Mouse (Mus musculus): Measurements from ENCODE around the gene Hist4h4. TPM values are rescaled to one million over a fixed set of nuclear protein-coding genes. Genes with fewer than 3 reads are reported as not detected.
"Not testable (repeated sequence)": the region's sequence is repeated elsewhere in the genome, so short reads cannot be mapped to it uniquely, and the experiment has no call there.

The Hist4h4 gene
- total RNA-seq, 2 experiments from 2014 or later, result 9.2 to 11.7 TPM

DNA sequence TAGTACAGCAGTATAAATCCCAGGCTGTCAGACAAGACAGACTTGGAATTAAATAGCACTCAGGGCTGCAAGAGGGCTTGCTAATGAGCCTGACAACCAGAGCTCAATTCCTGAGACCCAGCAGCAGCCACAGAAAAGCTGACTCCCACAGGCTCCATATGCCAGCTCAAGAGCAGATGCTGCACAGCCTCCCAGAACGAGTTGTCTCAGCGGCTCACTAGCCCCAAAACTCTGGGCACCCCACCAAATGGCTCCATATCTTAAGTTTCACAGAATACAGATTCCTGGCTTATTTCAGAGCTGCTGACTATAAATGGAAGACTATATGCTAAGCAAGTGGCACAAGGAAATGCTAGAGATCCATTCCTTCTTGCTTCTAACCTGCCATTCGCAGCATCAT lies 13.3 kb upstream of the Hist4h4 start:
- intact Hi-C loops (cut with DNase I), result no loop called here
- peak; percentile 88 to 90 for DNase-seq (ENCODE audit: low spot score in 2 of 2)

DNA sequence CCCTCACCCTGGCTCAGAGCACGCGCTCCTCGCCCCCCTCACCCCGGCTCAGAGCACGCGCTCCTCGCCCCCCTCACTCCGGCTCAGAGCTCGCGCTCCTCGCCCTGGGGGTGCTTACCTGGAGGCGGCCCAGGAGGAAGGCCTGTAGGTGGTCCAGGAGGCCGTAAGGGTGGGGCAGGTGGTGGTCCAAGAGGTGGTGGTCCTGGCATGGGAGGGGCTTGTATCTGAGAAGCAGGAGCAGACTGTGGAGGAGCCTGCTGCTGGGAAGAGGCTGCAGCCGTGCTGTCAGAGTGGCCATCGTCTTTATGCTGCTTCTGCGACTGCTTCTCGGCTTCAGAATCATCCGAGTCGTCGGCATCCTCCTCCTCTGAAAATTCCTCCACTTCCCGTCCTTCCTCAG lies 12.6 kb upstream of the Hist4h4 start:
- intact Hi-C loops (cut with DNase I), result no loop called here
- no peak for DNase-seq (ENCODE audit: low spot score in 2 of 2)

DNA sequence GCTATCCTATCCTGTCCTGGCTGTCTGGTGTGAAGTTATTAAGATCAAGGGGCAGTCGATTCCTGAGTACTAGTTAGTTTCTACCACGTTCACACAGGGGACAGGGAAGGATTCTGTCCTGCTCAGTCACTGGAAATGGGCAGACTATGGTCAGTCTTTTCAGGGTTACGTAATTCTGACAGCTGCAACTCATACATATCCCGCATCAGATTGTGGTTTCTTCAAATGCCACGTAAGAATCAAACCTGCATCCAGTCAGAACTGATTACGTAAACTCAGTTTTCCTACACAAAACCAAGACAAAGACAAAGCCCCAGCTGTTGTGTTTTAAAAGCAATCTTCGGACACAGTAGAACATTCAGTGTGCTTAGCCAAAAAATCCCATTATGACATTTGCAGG lies 11.2 kb upstream of the Hist4h4 start:
- no peak for DNase-seq (ENCODE audit: low spot score in 2 of 2)
- intact Hi-C loops (cut with DNase I), result no loop called here

DNA sequence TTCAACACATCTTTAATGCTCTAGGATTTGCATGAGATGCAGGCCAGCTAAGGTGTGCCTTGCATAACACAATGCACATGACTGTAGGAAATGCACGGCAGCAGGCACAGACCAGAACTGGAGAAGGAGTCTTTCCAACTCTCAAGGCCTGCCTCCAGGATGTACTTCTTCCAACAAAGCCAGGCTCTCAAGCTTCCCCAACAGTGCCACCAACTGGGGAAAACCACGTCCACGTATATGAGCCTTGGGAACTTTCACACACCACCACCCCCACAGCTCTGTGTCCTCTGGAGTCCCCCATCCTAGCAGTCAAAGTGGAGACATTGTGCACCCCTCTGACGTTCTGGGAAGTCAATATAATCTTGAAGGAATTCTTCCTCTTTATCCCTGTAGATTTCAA lies 8.9 kb upstream of the Hist4h4 start:
- peak in 1 of 2 experiments; percentile 15 for DNase-seq (ENCODE audit: low spot score in 2 of 2)
- intact Hi-C loops (cut with DNase I), result no loop called here

DNA sequence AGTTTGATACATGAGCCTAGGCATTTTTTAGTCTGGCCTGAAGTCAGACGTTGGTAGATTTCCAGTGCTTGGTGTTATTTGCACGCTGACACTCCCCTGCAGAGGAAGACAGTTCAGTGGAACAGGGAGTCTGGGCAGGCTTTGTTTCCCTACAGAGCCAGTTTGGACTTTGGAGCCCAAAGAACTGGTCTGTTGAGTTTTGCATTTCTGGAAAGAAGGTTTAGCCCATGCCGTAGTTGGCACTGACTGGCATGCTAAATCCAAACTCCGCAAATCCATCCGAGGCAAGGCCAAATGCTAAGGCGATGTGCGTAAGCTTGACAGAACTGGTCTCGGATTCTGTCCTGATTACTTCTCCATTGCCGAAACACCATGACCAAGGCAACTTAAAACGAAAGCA lies 7.0 kb upstream of the Hist4h4 start:
- DNase-seq (ENCODE audit: low spot score in 2 of 2), result no peak
- intact Hi-C loops (cut with DNase I), result no loop called here

DNA sequence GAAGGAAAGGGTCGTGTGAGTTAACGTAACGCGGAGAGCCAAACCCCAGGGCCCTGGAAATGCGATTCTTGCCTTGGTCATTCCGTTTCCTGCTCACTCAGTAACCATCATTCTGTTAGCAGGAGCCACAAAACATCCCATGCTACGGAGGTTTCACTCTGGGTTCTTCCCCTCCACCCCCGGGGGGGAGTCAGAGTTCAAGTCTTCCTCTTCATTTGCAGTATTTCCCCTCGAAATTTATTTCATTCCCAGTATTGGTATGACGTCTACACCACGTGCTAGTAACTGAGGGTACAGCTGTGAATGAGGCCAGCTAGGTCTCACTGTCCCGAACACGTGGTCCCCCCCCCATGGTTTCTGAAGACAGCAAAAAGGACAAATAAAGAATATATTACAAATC lies 5.5 kb upstream of the Hist4h4 start:
- intact Hi-C loops (cut with DNase I), result no loop called here
- no peak for DNase-seq (ENCODE audit: low spot score in 2 of 2)

DNA sequence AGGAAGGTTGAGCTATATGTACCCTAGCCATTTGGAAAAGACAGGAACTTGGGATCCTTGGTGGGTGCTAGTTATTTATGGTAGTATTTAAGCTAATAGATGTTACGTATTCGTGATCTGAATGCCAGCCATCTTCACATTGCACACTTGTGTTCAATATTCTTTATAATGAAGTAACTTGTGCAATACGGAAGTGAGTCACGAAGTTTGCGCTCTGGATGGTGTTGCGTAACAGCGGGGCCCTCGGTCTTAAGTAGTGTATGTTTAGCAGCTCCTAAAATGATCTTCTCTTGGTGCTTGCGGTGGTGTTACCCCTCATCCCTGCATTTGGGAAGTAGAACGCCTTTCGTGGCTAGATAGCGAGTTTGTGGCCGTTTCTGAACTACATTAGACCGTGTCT lies 4.9 kb upstream of the Hist4h4 start:
- intact Hi-C loops (cut with DNase I), result no loop called here
- DNase-seq (ENCODE audit: low spot score in 2 of 2), result peak; percentile 23 to 47

DNA sequence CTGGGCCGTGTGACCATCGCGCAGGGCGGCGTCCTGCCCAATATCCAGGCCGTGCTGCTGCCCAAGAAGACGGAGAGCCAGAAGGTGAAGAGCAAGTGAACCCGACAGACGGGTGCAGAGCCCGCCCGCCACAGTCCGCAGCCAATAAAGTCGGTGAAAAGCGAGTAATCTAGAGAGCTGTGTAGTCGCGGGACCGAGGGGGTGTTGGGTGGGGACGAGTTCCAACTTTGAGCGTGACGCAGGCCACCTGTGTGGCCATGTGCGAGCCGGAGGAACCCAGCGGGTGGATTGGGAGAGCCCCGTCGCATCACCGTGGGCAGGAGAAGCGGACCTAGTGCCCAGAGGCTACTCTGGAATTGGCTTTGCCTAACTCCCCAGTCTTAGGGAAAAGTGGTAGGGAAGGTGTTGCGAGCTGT lies 4.4 kb upstream of the Hist4h4 start:
- intact Hi-C loops (cut with DNase I), result no loop called here
- DNase-seq (ENCODE audit: low spot score in 2 of 2), result peak in 1 of 2 experiments; percentile 58

DNA sequence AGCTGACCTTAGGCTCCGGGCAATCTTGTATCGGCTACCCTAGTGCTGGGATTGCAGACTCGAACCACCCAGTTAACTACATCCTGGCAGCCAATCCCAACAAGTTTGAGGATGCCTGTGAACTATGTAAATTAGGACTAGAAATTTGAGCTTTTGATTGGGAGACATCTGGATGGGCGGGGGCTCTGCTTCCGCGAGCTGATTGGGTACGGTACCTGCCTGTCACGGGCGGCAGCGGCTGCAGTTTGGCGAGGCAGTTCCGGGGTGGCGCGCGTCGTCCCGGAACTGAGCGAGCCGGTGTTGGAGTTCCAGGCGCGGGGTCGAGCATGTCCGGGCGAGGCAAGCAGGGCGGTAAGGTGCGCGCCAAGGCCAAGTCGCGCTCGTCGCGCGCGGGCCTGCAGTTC lies 3.8 kb upstream of the Hist4h4 start, which contains the start of gene H2afj:
Gene H2afj (plus strand): TSS at position 231 of the 404 bp plus-strand sequence.
- DNase-seq (ENCODE audit: low spot score in 2 of 2), result peak; percentile 96 to 98
- intact Hi-C loops (cut with DNase I), result no loop called here

DNA sequence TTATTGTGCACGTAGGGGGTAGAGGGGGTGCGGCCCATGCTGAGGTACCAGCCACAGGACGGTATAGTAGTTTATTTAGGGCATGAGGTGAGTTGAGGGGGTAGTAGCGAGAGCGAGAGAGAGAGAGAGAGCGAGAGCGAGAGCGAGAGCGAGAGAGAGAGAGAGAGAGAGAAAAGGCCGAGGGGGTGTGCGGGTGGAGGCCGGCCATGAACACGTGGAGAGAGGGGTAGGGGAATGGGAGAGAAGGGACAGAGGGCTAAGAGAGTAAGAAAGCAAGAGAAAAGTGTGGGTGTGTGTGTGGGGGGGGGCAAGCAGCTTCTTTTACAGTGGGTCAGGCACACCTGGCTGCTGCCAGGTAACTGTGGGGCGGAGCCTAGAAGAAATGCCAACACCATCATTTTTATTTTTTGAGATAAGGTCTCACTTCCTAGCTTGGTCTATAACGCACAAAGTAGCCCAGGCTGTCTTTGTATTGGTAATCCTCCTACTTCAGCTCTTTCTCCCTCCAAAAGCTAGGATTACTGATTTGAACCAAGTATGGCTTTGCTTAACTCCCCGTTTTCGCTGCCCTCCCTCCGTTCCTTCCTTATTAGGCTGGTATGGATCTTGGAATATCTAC lies 3.3 kb upstream of the Hist4h4 start:
- intact Hi-C loops (cut with DNase I), result no loop called here
- DNase-seq (ENCODE audit: low spot score in 2 of 2), result no peak

DNA sequence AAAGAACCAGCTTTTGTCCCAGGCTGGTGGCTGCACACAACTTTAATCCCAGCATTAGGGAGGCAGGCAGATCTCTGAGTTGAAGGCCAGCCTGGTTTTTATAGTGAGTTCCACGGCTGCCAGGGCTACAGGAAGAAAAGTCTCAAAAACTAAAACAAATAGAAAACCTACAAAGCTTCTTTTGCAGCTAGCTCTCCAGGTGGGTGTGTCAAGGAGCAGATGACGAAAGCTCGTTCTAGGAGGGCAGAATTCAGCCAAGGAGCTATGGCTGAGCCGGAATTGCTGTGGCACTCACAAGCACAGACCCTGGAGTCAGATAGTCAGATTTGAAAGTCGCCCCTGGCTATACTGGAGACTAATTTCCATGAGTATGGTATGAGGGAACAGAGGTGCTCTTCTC lies 2.6 kb upstream of the Hist4h4 start:
- intact Hi-C loops (cut with DNase I), result loop anchor here (1.0 kb wide), 1 partner anchor 20 kb away; the partner anchor contains the start of gene BC049715
- no peak for DNase-seq (ENCODE audit: low spot score in 2 of 2)

DNA sequence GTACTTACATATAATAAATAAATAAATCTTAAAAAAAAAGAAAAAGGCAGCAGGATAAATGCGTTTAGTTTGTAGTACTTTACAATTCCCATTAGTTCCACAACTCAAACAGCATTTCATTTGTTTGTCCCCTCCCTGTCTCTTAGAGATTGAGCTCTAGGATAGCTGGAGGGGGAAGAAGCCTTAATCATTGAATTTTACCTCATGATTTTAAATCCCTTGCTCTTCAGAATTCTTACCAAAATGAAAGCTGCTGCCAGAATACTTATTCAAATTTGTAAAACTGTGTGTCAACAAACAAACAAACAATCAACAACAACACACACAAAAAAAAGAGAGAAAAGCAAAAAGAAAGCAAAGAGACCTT lies 1.2 kb upstream of the Hist4h4 start:
- intact Hi-C loops (cut with DNase I), result no loop called here
- DNase-seq (ENCODE audit: low spot score in 2 of 2), result no peak

DNA sequence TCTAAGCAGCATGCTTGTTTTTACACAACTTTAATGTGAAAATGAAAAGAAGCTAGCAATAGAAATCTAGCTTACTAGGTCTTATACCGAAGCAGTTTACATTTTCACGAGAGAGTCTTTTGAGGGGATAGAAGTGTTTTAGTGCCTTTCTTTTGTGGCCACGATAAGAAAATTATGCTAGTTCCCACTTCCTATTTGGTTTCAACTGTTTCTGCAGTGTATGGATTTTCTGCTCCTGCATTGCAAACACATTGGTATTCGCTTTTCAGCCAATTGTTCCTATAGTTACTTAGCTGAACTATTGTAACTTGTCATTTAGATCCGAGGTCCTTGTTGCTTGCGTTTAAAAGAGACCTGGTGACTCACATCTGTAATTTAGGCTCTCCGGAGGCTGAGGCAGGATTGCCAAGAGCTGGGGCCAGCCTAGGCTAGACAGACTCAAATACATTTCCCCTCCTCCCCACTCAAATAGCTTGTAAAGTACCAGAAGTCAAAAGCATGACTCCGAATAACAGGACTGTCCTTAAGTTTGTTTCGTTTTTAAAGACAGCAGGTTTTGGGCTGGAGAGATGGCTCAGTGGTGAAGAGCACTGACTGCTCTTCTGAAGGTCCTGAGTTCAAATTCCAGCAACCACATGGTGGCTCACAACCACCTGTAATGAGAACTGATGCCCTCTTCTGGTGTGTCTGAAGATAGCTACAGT lies 642 bp upstream of the Hist4h4 start:
- DNase-seq (ENCODE audit: low spot score in 2 of 2), result no peak
- intact Hi-C loops (cut with DNase I), result no loop called here

DNA sequence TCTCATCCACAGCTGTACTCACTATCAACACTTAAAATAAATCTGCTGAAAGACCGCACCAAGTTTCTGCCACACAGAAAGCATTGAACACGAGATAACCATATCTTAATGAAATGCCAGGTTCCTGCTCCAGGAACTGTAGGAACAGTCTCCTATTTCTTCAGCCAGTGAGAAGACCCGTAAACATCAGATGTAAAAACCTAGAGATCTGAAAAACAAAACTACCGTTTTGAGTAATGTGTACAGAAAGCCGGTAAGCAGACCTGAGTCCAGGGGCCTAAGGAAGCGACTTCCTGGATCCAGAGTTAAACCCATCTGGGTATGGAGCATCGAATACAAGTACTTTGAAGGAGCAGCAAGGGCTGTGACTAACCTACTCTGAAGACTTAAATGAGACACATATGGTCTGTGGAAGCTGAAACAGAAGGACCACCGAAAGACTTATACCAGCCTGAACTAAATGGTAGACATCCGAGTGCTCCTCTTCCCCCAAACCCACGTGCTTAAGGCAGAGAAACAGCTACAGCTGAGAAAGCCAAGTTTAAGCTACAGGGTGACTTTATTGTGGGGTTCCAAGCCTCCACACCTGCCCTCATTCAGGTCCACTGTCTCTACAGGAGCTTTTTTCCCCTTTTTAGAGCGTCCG lies 999 bp downstream of the Hist4h4 start:
- intact Hi-C loops (cut with DNase I), result no loop called here
- no peak for DNase-seq (ENCODE audit: low spot score in 2 of 2)

DNA sequence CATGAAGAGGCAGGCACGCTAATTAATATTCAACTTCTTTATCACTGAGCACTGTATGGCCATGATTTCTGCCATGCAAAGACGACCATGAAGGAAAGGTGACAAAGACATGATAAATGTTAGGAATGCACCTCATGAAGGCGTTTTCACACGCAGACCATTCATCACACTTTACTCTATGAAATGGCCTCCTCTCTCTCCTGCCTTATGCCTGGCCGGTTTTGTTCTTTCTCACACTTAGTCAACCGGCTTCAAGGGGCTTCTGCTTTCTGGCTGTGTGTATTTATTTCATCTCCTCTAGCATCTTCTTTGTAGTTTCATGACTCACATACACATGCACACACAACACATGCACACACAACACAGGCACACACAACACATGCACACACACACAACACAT lies 2.9 kb downstream of the Hist4h4 start:
- DNase-seq (ENCODE audit: low spot score in 2 of 2), result no peak
- intact Hi-C loops (cut with DNase I), result no loop called here

DNA sequence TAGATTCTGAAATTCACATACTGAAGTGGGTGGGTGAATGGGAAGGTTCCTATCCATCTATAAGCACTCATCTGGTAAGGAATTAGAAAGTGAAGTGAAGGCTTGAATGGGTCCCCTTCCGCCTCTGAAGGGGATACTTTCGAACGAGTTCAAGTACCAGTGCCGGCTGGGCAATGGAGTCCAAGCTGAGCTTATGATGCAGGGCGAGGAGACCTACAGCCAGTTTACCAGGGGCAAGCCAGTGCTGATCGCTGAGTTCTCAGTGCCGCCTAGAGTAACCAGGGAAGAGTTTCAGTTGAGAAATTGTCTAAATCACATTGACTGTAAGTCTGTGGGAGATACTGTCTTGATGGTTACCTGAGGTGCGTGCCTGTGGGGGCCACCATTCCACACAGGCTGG lies 3.5 kb downstream of the Hist4h4 start:
- DNase-seq (ENCODE audit: low spot score in 2 of 2), result no peak
- intact Hi-C loops (cut with DNase I), result no loop called here

DNA sequence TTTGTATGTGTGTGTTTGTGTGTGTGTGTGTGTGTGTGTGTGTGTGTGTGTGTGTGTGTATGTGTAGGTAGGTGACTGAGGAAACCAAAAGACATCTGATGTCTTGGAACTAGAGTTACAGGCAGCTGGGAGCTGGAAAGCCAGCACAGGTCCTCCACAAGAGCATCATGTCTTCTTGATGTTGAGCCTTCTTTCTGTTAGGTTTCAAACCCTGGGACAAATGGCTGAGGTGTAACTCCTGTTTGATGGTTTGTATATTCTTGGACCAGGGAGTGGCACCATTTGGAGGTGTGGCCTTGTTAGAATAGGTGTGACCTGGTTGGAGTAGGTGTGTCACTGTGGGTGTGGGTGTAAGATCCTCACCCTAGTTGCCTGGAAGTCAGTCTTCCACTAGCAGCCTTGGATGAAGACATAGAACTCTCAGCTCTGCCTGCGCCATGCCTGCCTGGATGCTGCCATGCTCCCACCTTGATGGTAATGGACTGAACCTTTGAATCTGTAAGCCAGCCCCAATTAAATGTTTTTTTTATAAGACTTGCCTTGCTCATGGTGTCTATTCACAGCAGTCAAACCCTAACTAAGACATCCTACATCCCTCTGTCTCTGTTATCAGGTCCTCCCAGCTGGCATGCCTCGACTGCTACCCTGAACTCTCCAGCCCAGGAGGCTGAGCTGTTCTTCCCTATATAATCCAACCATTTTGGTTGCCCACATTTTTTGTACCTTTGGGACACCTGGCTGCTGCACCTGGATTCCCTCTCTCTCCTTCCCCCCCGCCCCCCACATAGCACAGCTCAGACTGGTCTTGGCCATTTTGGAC lies 6.1 kb downstream of the Hist4h4 start:
- intact Hi-C loops (cut with DNase I); DNase-seq (ENCODE audit: low spot score in 2 of 2): not testable (repeated sequence)

DNA sequence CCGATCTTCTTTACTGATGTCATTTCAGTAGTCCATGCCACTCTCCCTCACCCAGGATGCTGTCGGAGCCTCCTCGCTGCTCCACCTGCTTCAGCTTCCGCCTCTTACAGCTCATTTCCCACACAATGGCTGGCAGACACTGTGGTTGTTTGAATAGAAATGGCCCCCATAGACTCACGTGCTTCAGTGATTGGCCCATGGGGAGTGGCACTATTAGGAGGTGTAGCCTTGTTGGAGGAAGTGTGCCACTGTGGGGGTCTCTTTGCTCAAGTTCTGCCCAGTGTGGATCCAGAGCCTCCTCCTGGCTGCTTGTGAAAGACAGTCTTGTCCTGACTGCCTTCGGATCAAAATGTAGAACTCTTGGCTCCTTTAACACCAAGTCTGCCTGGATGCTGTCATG lies 8.4 kb downstream of the Hist4h4 start:
- DNase-seq (ENCODE audit: low spot score in 2 of 2), result no peak
- intact Hi-C loops (cut with DNase I), result no loop called here

DNA sequence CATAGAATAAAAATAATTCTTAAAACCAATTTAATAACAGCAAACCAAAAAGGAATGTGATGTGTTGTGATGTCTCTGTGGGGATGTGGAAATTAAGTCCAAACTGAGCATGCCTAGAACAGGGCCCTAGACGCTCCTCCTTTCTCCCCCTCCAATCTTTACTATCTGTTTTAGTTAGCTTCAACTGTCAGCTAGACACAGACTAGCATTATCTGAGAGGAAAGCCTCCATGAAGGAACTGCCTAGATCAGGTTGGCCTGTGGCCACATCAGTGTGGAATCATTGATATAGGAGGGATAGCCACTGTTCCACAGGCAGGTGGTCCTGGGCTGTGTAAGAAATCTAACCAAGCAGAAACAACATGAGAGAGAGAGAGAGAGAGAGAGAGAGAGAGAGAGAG lies 9.1 kb downstream of the Hist4h4 start:
- intact Hi-C loops (cut with DNase I), result no loop called here
- no peak for DNase-seq (ENCODE audit: low spot score in 2 of 2)

DNA sequence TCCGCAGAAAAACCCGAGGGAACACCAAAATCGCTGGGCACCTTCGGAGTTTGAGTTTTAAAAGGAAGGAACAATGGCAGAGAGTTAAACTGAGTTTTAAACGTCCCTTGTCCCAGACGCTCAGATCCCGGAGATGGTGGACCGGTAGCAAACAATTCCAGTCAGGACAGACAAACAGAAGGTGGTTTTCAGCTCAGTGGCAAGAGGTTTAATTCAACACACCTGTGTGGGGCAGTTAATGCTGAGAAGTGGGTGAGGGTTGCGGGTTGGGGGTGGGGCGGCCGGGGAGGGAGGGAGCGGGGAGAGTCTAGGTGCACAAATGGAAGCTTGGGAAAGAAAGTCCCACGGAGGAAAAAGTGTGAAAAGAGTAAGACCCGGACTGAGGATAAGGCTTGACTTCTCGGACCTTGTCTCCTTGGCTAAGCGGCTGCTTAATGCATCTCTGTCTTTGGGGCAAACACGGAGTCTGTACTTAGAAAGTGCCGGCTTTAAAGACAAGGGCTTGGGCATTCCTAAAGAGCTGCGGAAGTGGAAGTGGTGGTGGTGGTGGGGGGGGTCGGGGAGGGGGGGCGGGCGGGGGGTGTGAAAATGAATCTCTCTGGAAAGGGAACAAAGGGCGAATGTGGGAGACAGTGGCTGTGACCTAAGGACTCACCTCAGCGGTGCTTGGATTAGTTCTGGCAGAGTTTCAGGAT lies 10.2 kb downstream of the Hist4h4 start:
- DNase-seq (ENCODE audit: low spot score in 2 of 2), result no peak
- intact Hi-C loops (cut with DNase I), result no loop called here
